Mouse (Mus musculus): ENCODE results near the gene Trp53. TPM values are rescaled to one million over a fixed set of nuclear protein-coding genes. Genes with fewer than 3 reads are reported as not detected.

Trp53 gene
- polyA plus RNA-seq, 1 experiment from 2014 or later, result 48.0 TPM

- Histone ChIP-seq H3K27me3 (replicated peaks; ENCODE audit: control insufficient read depth, insufficient read depth, low read length) (no peaks in the 10 kb centered on the region), H3K9ac (ENCODE audit: low read depth, low read length) (peak overlapping the region; percentile 49), H3K4me2 (replicated peaks; ENCODE audit: low read depth) (peak overlapping the region; percentile 94), H3K36me3 (ENCODE audit: control insufficient read depth, insufficient read depth) (no peaks in the 10 kb centered on the region; the same call in 1 of the 2 replicates), H3K9me3 (ENCODE audit: control insufficient read depth) (no peaks in the 10 kb centered on the region), H3K27ac (ENCODE audit: low read depth, low read length) (0 out of 2 replicates have a peak overlapping the region, but pooled peaks have one; percentile 41), H3K4me3 (ENCODE audit: low read depth, low read length) (peak overlapping the region; percentile 80), H3K4me1 (replicated peaks; ENCODE audit: control insufficient read depth, insufficient read depth, low read length) (no peaks in the 10 kb centered on the region)
- no peak for ATAC-seq
- no peak for TF ChIP-seq CTCF (IDR thresholded peaks at IDR 0.05; ENCODE audit: low read depth)
- 0% methylated on average over 8 of the region's 8 CpGs for WGBS
Observed at GRCm38 (mm10) chr11:69581814-69582213, 1.7 kb downstream of the Trp53 start.

- peak overlapping the region; percentile 94 for H3K4me2 ChIP-seq (replicated peaks; ENCODE audit: low read depth)
- TF ChIP-seq CTCF (IDR thresholded peaks at IDR 0.05; ENCODE audit: low read depth), result no peak
- no peaks in the 10 kb centered on the region for H3K4me1 ChIP-seq (replicated peaks; ENCODE audit: control insufficient read depth, insufficient read depth, low read length)
- H3K36me3 ChIP-seq (ENCODE audit: control insufficient read depth, insufficient read depth), result peaks cover under 1% of the 10 kb centered on the region
- no peak overlapping the region for H3K9ac ChIP-seq (ENCODE audit: low read depth, low read length)
- H3K27ac ChIP-seq (ENCODE audit: low read depth, low read length), result no peak overlapping the region
- WGBS, result 55% methylated on average over 9 of the region's 9 CpGs
- H3K27me3 ChIP-seq (replicated peaks; ENCODE audit: control insufficient read depth, insufficient read depth, low read length), result no peaks in the 10 kb centered on the region
- no peak for ATAC-seq
- peak overlapping the region; percentile 80 for H3K4me3 ChIP-seq (ENCODE audit: low read depth, low read length)
- no peaks in the 10 kb centered on the region for H3K9me3 ChIP-seq (ENCODE audit: control insufficient read depth)
Observed at GRCm38 (mm10) chr11:69582230-69582805, 2.2 kb downstream of the Trp53 start.

DNA sequence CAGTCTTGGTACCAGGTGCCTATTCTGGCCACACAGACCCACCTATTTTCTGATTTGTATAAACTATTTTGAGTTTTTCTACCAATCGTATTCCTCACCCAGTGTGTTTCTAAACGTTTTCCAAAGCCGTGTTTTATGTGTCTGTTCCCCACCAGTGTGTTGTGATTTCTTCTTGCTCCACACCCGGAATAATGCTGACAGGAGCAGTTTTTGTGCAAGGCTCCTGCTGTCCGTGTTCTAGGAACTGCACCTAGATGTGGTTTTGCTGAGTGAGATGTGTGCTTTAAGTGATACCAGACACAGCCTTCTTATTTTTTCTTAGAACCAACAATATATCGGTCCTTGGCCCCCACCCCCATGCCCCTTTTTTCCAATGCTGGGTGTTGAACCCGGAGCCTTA, 3.8 kb downstream of the Trp53 start:
- Histone ChIP-seq H3K36me3 (ENCODE audit: control insufficient read depth, insufficient read depth) (peaks cover 17% of the 10 kb centered on the region), H3K27me3 (replicated peaks; ENCODE audit: control insufficient read depth, insufficient read depth, low read length) (no peaks in the 10 kb centered on the region), H3K9ac (ENCODE audit: low read depth, low read length) (no peak overlapping the region), H3K4me2 (replicated peaks; ENCODE audit: low read depth) (no peak overlapping the region), H3K4me1 (replicated peaks; ENCODE audit: control insufficient read depth, insufficient read depth, low read length) (no peaks in the 10 kb centered on the region), H3K4me3 (ENCODE audit: low read depth, low read length) (no peak overlapping the region), H3K27ac (ENCODE audit: low read depth, low read length) (no peak overlapping the region; the same call in 1 of the 2 replicates), H3K9me3 (ENCODE audit: control insufficient read depth) (no peaks in the 10 kb centered on the region)
- ATAC-seq, result no peak
- TF ChIP-seq CTCF (IDR thresholded peaks at IDR 0.05; ENCODE audit: low read depth), result no peak
- 71% methylated on average over 7 of the region's 7 CpGs for WGBS

GRCm38 (mm10) chr11:69584937-69585336, 4.8 kb downstream of the Trp53 start:
- Histone ChIP-seq H3K4me2 (replicated peaks; ENCODE audit: low read depth) (no peak overlapping the region), H3K27ac (ENCODE audit: low read depth, low read length) (no peak overlapping the region), H3K4me3 (ENCODE audit: low read depth, low read length) (no peak overlapping the region), H3K27me3 (replicated peaks; ENCODE audit: control insufficient read depth, insufficient read depth, low read length) (no peaks in the 10 kb centered on the region), H3K36me3 (ENCODE audit: control insufficient read depth, insufficient read depth) (peaks cover 26% of the 10 kb centered on the region), H3K4me1 (replicated peaks; ENCODE audit: control insufficient read depth, insufficient read depth, low read length) (no peaks in the 10 kb centered on the region), H3K9me3 (ENCODE audit: control insufficient read depth) (no peaks in the 10 kb centered on the region), H3K9ac (ENCODE audit: low read depth, low read length) (no peak overlapping the region)
- no peak for ATAC-seq
- WGBS, result 90% methylated on average over 13 of the region's 13 CpGs
- no peak for TF ChIP-seq CTCF (IDR thresholded peaks at IDR 0.05; ENCODE audit: low read depth)

DNA sequence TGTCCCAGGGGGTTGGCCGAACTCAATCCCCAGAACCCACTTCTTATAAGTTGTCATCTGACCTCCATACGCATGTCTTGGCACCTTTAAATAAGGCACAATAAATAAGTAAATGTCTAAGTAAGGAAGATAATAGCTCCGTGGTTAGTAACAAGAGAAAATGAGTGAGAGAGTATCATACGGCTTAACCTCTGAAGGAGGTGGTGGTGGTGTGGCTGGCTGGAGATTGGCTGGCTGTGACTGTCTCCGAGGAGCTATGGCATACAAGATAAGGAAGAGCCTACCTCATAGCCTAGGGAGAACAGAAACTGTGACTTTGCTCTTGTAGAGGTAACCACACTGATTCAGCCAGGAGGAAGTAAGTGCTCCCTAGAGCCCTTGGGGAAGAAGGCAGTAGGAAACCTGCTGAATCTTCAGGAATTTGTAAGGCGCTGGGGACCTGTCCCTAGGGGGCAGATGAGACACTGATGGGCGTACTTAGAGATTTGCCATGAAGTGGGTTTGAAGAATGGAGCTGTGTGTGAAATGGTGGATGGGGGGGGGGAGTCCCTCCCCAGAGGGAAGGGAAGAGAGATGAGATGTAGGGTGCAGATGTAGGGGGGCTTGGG, 5.7 kb downstream of the Trp53 start:
- H3K27ac ChIP-seq (ENCODE audit: low read depth, low read length), result peak overlapping the region; percentile 30; the same call in 1 of the 2 replicates
- peaks cover 34% of the 10 kb centered on the region for H3K36me3 ChIP-seq (ENCODE audit: control insufficient read depth, insufficient read depth)
- ATAC-seq, result peak; percentile 23; the same call in 1 of the 2 replicates

DNA sequence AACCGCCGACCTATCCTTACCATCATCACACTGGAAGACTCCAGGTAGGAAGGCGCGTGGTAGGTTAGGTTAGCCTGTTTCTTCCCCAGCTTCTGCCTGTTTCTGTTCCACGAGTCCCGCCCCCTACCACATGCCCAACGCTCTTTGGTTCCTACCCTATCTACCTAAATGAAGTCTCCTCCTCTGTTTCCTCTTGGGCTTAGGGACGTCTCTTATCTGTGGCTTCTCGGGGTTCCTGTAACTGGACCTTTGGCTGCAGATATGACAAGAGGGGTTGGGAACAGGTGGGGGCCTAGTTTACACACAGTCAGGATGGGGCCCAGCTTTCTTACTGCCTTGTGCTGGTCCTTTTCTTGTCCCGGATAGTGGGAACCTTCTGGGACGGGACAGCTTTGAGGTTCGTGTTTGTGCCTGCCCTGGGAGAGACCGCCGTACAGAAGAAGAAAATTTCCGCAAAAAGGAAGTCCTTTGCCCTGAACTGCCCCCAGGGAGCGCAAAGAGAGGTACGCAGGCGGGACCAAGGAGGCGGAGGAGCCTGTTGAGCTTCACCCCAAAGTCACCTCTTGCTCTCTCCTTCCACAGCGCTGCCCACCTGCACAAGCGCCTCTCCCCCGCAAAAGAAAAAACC, 9.2 kb downstream of the Trp53 start:
- Histone ChIP-seq H3K27me3 (replicated peaks; ENCODE audit: control insufficient read depth, insufficient read depth, low read length) (no peaks in the 10 kb centered on the region), H3K9me3 (ENCODE audit: control insufficient read depth) (no peaks in the 10 kb centered on the region), H3K9ac (ENCODE audit: low read depth, low read length) (no peak overlapping the region), H3K27ac (ENCODE audit: low read depth, low read length) (no peak overlapping the region; the same call in 1 of the 2 replicates), H3K4me3 (ENCODE audit: low read depth, low read length) (no peak overlapping the region), H3K4me2 (replicated peaks; ENCODE audit: low read depth) (no peak overlapping the region), H3K4me1 (replicated peaks; ENCODE audit: control insufficient read depth, insufficient read depth, low read length) (no peaks in the 10 kb centered on the region), H3K36me3 (ENCODE audit: control insufficient read depth, insufficient read depth) (peaks cover 51% of the 10 kb centered on the region)
- TF ChIP-seq CTCF (IDR thresholded peaks at IDR 0.05; ENCODE audit: low read depth), result no peak
- no peak for ATAC-seq
- WGBS, result 85% methylated on average over 22 of the region's 22 CpGs

More for the DNA sequence above, 5.7 kb downstream of the Trp53 start:
- peak; percentile 27 for TF ChIP-seq CTCF (IDR thresholded peaks at IDR 0.05; ENCODE audit: low read depth)
- peak overlapping the region; percentile 13; the same call in 1 of the 2 replicates for H3K4me2 ChIP-seq (replicated peaks; ENCODE audit: low read depth)
- no peak overlapping the region for H3K9ac ChIP-seq (ENCODE audit: low read depth, low read length)
- H3K4me3 ChIP-seq (ENCODE audit: low read depth, low read length), result no peak overlapping the region
- H3K9me3 ChIP-seq (ENCODE audit: control insufficient read depth), result no peaks in the 10 kb centered on the region
- no peaks in the 10 kb centered on the region for H3K27me3 ChIP-seq (replicated peaks; ENCODE audit: control insufficient read depth, insufficient read depth, low read length)
- no peaks in the 10 kb centered on the region for H3K4me1 ChIP-seq (replicated peaks; ENCODE audit: control insufficient read depth, insufficient read depth, low read length)
- 57% methylated on average over 7 of the region's 7 CpGs for WGBS

Data from intestine, postnatal 0 days (tissue).